22 mouse cellular contexts compared by ENCODE assay signal in the genomic region with DNA sequence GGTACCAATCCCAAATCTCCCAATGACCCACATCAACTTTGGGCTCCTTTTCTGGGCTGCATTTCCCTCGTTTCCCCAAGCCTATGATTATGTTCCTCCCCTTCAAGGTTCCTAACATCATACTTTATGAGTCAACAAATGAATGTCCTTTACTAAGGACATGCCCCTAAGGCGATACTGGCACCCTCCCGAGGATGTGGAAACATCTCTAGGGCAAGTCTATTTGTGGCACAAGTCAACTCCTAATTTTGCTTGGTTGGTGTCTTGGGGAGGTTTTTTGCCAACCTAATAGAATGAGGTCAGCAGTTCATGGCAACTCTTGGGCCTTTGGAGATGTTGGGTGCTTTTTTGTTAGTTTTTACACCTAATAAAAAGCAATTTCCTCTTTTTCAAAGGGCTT.
DNase-seq lines count a peak whose midpoint lies in the region; ATAC-seq lines count a peak whose summit lies in the region.
"Had no signal": no experiment of that assay in that cellular context is flagged by ENCODE, and none has a peak within 500 bp of the region (broad histone marks: within the 10 kb centered on the region; RNA-seq: fewer than 3 reads in every experiment).

No protein-coding gene starts in this region.

- 90% methylated on average over 3 of the region's 3 CpGs for WGBS in midbrain, embryonic 11.5 days

- intact Hi-C loops in left cerebral cortex, postnatal 14 days (cut with DNase I) = no loop called here

- H3K36me3 ChIP-seq in midbrain, embryonic 11.5 days (ENCODE audit: control insufficient read depth, insufficient read depth, low read length) = no peaks in the 10 kb centered on the region
- H3K36me3 ChIP-seq: heart, embryonic 12.5 days; heart, embryonic 15.5 days; hindbrain, embryonic 10.5 days; hindbrain, embryonic 13.5 days; intestine, embryonic 15.5 days had no signal

- H3K27me3 ChIP-seq in midbrain, embryonic 11.5 days (ENCODE audit: control insufficient read depth, insufficient read depth, low read length) = no peaks in the 10 kb centered on the region
- H3K27me3 ChIP-seq: heart, embryonic 12.5 days; heart, embryonic 15.5 days; hindbrain, embryonic 13.5 days; intestine, embryonic 15.5 days had no signal

- no peaks in the 10 kb centered on the region for H3K9me3 ChIP-seq in midbrain, embryonic 11.5 days (ENCODE audit: control insufficient read depth, low read length)
- H3K9me3 ChIP-seq: heart, embryonic 12.5 days; heart, embryonic 15.5 days; hindbrain, embryonic 10.5 days; hindbrain, embryonic 13.5 days; intestine, embryonic 15.5 days had no signal

- no peak for ATAC-seq in midbrain, embryonic 11.5 days (ENCODE audit: low FRiP score)
- ATAC-seq: CD4-positive, CD25-positive, alpha-beta regulatory T cell, adult 4 months; forebrain, embryonic 14.5 days; forebrain, postnatal 0 days; hindbrain, embryonic 16.5 days; intestine, embryonic 15.5 days had no signal

- no peaks in the 10 kb centered on the region for H3K4me1 ChIP-seq in midbrain, embryonic 11.5 days (ENCODE audit: control insufficient read depth, insufficient read depth, low read length)
- H3K4me1 ChIP-seq: heart, embryonic 12.5 days; heart, embryonic 15.5 days; hindbrain, embryonic 10.5 days; hindbrain, embryonic 13.5 days; intestine, embryonic 15.5 days had no signal

- H3K4me3 ChIP-seq in midbrain, embryonic 11.5 days (ENCODE audit: low read depth, low read length) = no peak overlapping the region
- H3K4me3 ChIP-seq: heart, embryonic 12.5 days; heart, embryonic 15.5 days; hindbrain, embryonic 10.5 days; hindbrain, embryonic 13.5 days; intestine, embryonic 15.5 days had no signal

- no peak overlapping the region for H3K4me2 ChIP-seq in midbrain, embryonic 11.5 days
- H3K4me2 ChIP-seq: heart, embryonic 12.5 days; heart, embryonic 15.5 days; hindbrain, embryonic 13.5 days; intestine, embryonic 15.5 days had no signal

- no peak overlapping the region for H3K27ac ChIP-seq in midbrain, embryonic 11.5 days (ENCODE audit: low read depth, low read length)
- H3K27ac ChIP-seq: heart, embryonic 15.5 days; hindbrain, embryonic 10.5 days; hindbrain, embryonic 13.5 days; intestine, embryonic 15.5 days had no signal

- H3K9ac ChIP-seq in midbrain, embryonic 11.5 days (ENCODE audit: low read length) = no peak overlapping the region
- H3K9ac ChIP-seq: forebrain, postnatal 0 days; heart, embryonic 12.5 days; heart, embryonic 15.5 days; hindbrain, embryonic 13.5 days; intestine, embryonic 15.5 days had no signal

- peak; percentile 76 for DNase-seq in adrenal gland, adult 2 months
- DNase-seq in adrenal gland, adult 8-10 months = peak; percentile 65
- peak; percentile 12 for DNase-seq in adrenal gland, postnatal 25 days
- DNase-seq in left cerebral cortex, postnatal 14 days (ENCODE audit: low spot score in 2 of 2) = no peak
- no peak for DNase-seq in urinary bladder, adult 18-20 months (ENCODE audit: low spot score in 2 of 2)
- no peak for DNase-seq in midbrain, embryonic 11.5 days (ENCODE audit: low spot score, missing footprints)
- DNase-seq: cerebellum, adult 18-20 months; cerebellum, adult 9-10 months; cerebellum, postnatal 14 days; forebrain, postnatal 0 days; gastrocnemius, postnatal 25 days; heart, adult 18-20 months; heart, postnatal 10 days; heart, postnatal 36 days had no signal

Comparison
In these comparisons a context has a peak if more than half of its experiments do, and no peak if none do; other contexts are left out.
1. DNase-seq: peak in adrenal gland, adult 2 months (single experiment), adrenal gland, adult 8-10 months (single experiment) and adrenal gland, postnatal 25 days (single experiment); none in left cerebral cortex, postnatal 14 days (0 of 2), urinary bladder, adult 18-20 months (0 of 2) and midbrain, embryonic 11.5 days (single experiment).